Mouse (Mus musculus) heart, adult 11 months (tissue): ENCODE data around the gene Acbd5.

Source experiments
- DNase-seq: peaks from one replicate; pipeline ENCODE4 v3.0.0; 2022

The Acbd5 gene

GRCm38 (mm10) chr2:23068894-23069744 lies 1.2 kb downstream of the Acbd5 start:
- DNase-seq, result peak; percentile 100

- peak; percentile 84 for DNase-seq
These were observed 2.5 kb downstream of the Acbd5 start for GRCm38 (mm10) chr2:23070491-23070890.

- peak; percentile 50 for DNase-seq
These were observed 3.4 kb downstream of the Acbd5 start for GRCm38 (mm10) chr2:23071406-23071805.

- no peak for DNase-seq
These were observed 7.9 kb downstream of the Acbd5 start for GRCm38 (mm10) chr2:23075846-23076245.

- no peak for DNase-seq
These were observed 8.8 kb downstream of the Acbd5 start for GRCm38 (mm10) chr2:23076783-23077182.

- no peak for DNase-seq
These were observed 9.7 kb downstream of the Acbd5 start for GRCm38 (mm10) chr2:23077693-23078092.

GRCm38 (mm10) chr2:23078588-23078987 lies 10.6 kb downstream of the Acbd5 start:
- DNase-seq, result no peak

GRCm38 (mm10) chr2:23084540-23084939 lies 16.6 kb downstream of the Acbd5 start:
- no peak for DNase-seq

- DNase-seq, result no peak
These were observed 24.2 kb downstream of the Acbd5 start for GRCm38 (mm10) chr2:23092216-23092615.

- no peak for DNase-seq
These were observed 29.1 kb downstream of the Acbd5 start for GRCm38 (mm10) chr2:23097028-23097427.

GRCm38 (mm10) chr2:23102266-23102665 lies 34.3 kb downstream of the Acbd5 start:
- DNase-seq, result no peak

GRCm38 (mm10) chr2:23119573-23119972 lies 51.6 kb downstream of the Acbd5 start:
- DNase-seq, result no peak

GRCm38 (mm10) chr2:23155199-23155621 lies 87.2 kb downstream of the Acbd5 start:
- DNase-seq, result no peak

GRCm38 (mm10) chr2:23155777-23156607 lies 88.0 kb downstream of the Acbd5 start, which contains the start of the genes Mastl and Yme1l1:
Gene Mastl (minus strand): TSS chr2:23156024.
Gene Yme1l1 (plus strand): TSS chr2:23156369.
- DNase-seq, result peak; percentile 100

GRCm38 (mm10) chr2:23156608-23157081 lies 88.7 kb downstream of the Acbd5 start:
- no peak for DNase-seq
